Mouse (Mus musculus) embryonic facial prominence, embryonic 14.5 days (tissue): ENCODE measurements around the gene Ttc21a. TPM values are rescaled to one million over a fixed set of nuclear protein-coding genes. Genes with fewer than 3 reads are reported as not detected.

Source experiments
- ATAC-seq: fragments of 200-750 bp; cut with Nextera tagmentation; 2 replicates; pipeline ENCODE4 v1.8.0; 2017; ENCODE audit warnings: low read depth, moderate number of reproducible peaks, moderate TSS enrichment
- DNase-seq: peaks from one replicate; pipeline ENCODE4 v3.0.0-alpha.2; 2015; ENCODE audit warnings: low spot score
- H3K27ac ChIP-seq: fragments of 300-500 bp; sonication (generic); replicated peaks from 2 replicates; pipeline ENCODE4 v1.5.1; 2014; ENCODE audit warnings: low read depth, mild to moderate bottlenecking, low read length, moderate library complexity
- H3K27me3 ChIP-seq: fragments of 300-500 bp; sonication (generic); replicated peaks from 2 replicates; pipeline ENCODE4 v1.6.1; 2014; ENCODE audit warnings: low read length; ENCODE audit not compliant: control insufficient read depth, insufficient read depth
- H3K36me3 ChIP-seq: fragments of 300-500 bp; sonication (generic); 2 replicates; pipeline ENCODE4 v1.6.1; 2014; ENCODE audit warnings: low read length, mixed read lengths; ENCODE audit not compliant: control insufficient read depth, insufficient read depth
- H3K4me1 ChIP-seq: fragments of 300-500 bp; sonication (generic); 2 replicates; pipeline ENCODE4 v1.6.1; 2014; ENCODE audit warnings: antibody characterized with exemption, low read length; ENCODE audit not compliant: control insufficient read depth, insufficient read depth
- H3K4me2 ChIP-seq: fragments of 300-500 bp; sonication (generic); 2 replicates; pipeline ENCODE4 v1.6.1; 2014; ENCODE audit warnings: low read depth, mild to moderate bottlenecking, low read length, moderate library complexity, mixed read lengths
- H3K4me3 ChIP-seq: fragments of 300-500 bp; sonication (generic); 2 replicates; pipeline ENCODE4 v1.5.1; 2014; ENCODE audit warnings: low read depth, mild to moderate bottlenecking, low read length
- H3K9ac ChIP-seq: fragments of 300-500 bp; sonication (generic); 2 replicates; pipeline ENCODE4 v1.6.1; 2014; ENCODE audit warnings: low read depth, mild to moderate bottlenecking, low read length, moderate library complexity, mixed read lengths
- H3K9me3 ChIP-seq: fragments of 300-500 bp; sonication (generic); 2 replicates; pipeline ENCODE4 v1.6.1; 2016; ENCODE audit warnings: low read length; ENCODE audit not compliant: control insufficient read depth
- WGBS: fragments of 180-500 bp; shearing (Covaris S2); extraction: QIAGEN DNeasy Blood & Tissue Kit; methylation state at CpG from one replicate; pipeline ENCODE4 v1.1.7; 2014; 5-methylcytosine and 5-hydroxymethylcytosine counted together
- polyA plus RNA-seq: library from polyadenylated mRNA; unstranded; fragments of >200 nt; fragmentation: Nextera tagmentation; extraction: Ambion mirVana; gene quantifications from 2 replicates; pipeline ENCODE4 v1.2.1, GENCODE M21; 2014

Ttc21a gene
- polyA plus RNA-seq, 1 experiment from 2014 or later, result 0.72 TPM

GRCm38 (mm10) chr9:119902410-119903151 lies 34.8 kb upstream of the Ttc21a start:
- H3K27ac ChIP-seq, result no peak overlapping the region
- H3K4me1 ChIP-seq, result no peaks in the 10 kb centered on the region
- peaks cover 51% of the 10 kb centered on the region for H3K36me3 ChIP-seq
- no peak overlapping the region for H3K9ac ChIP-seq
- DNase-seq, result no peak
- no peaks in the 10 kb centered on the region for H3K27me3 ChIP-seq
- ATAC-seq, result no peak
- no peak overlapping the region for H3K4me2 ChIP-seq
- WGBS, result 81% methylated on average over 12 of the region's 12 CpGs
- H3K4me3 ChIP-seq, result no peak overlapping the region
- H3K9me3 ChIP-seq, result no peaks in the 10 kb centered on the region

DNA sequence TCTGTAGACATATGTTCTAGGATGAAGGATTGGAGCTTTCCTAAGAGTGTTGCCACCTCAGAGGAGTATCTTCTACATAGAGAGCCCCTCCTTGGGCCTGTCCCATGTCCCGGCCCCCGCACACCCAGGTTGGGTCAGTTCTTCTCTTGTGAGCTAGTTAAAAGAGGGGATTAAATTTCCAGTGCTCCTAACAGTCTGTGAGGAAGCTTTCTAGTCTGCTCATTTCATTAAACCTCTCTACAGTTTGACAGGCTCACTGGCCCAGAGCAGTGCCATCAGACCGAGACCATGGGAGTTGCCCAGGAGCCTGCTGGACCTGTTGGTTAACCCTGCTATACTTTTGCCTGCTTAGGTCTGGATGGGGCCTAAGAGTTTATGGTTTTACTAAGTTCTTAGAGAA lies 28.7 kb upstream of the Ttc21a start:
- peaks cover 96% of the 10 kb centered on the region for H3K36me3 ChIP-seq
- H3K4me1 ChIP-seq, result no peaks in the 10 kb centered on the region
- H3K9me3 ChIP-seq, result no peaks in the 10 kb centered on the region
- no peak for ATAC-seq
- no peak overlapping the region for H3K4me2 ChIP-seq
- WGBS, result 86% methylated on average over 3 of the region's 3 CpGs
- H3K9ac ChIP-seq, result no peak overlapping the region
- no peak overlapping the region for H3K4me3 ChIP-seq
- no peak overlapping the region for H3K27ac ChIP-seq
- no peaks in the 10 kb centered on the region for H3K27me3 ChIP-seq
- no peak for DNase-seq

DNA sequence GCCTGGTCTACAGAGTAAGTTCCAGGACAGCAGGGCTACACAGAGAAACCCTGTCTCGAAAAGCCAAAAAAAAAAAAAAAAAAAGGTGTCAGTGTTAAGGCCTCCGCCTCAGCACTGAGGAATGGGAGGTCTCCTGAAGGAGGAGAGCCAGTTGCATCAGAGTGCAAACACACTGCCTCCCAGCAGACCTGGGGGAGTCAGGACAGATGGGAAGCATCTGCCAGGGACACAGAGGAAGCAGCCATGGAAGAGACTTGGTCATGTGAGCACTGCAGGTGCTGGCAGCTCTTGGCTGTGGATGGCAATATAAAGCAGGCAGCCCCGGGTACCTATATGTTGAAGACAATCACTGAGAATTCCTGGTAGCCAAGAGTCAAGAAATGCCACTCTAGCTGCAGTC lies 27.5 kb upstream of the Ttc21a start:
- Histone ChIP-seq H3K4me1 (no peaks in the 10 kb centered on the region), H3K4me2 (no peak overlapping the region), H3K27ac (no peak overlapping the region), H3K9ac (no peak overlapping the region), H3K4me3 (no peak overlapping the region), H3K36me3 (peaks cover 96% of the 10 kb centered on the region), H3K27me3 (no peaks in the 10 kb centered on the region), H3K9me3 (no peaks in the 10 kb centered on the region)
- ATAC-seq (no peak), DNase-seq (no peak)
- 96% methylated on average over 3 of the region's 3 CpGs for WGBS

GRCm38 (mm10) chr9:119913087-119913838 lies 24.1 kb upstream of the Ttc21a start:
- no peak for ATAC-seq

DNA sequence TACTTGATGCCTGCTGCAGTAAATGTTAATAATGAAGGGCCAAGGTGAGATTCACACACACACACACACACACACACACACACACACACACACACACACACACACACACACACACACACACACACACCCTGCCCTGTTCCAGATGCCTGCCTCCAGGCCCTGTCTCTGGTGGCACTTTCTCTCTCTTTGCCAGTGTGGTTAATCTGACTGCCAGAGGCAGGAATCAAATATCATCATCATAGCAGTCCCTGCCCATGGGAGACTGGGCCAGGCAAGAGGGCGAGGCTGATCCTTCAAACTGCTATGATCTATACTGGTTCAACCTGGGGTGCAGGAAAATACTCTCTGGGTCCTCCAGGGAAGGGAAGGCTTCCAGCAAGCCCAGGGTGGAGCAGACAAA lies 17.5 kb upstream of the Ttc21a start:
- no peaks in the 10 kb centered on the region for H3K27me3 ChIP-seq
- no peak overlapping the region for H3K9ac ChIP-seq
- ATAC-seq, result no peak
- WGBS, result 93% methylated on average over 1 of the region's 1 CpGs
- DNase-seq, result no peak
- H3K4me1 ChIP-seq, result no peaks in the 10 kb centered on the region
- no peak overlapping the region for H3K27ac ChIP-seq
- no peak overlapping the region for H3K4me3 ChIP-seq
- no peaks in the 10 kb centered on the region for H3K9me3 ChIP-seq
- peaks cover 90% of the 10 kb centered on the region for H3K36me3 ChIP-seq
- H3K4me2 ChIP-seq, result no peak overlapping the region

More at GRCm38 (mm10) chr9:119913087-119913838, 24.1 kb upstream of the Ttc21a start:
- 73% methylated on average over 13 of the region's 13 CpGs for WGBS
- H3K27me3 ChIP-seq, result no peaks in the 10 kb centered on the region
- no peak overlapping the region for H3K4me2 ChIP-seq
- H3K4me1 ChIP-seq, result no peaks in the 10 kb centered on the region
- no peak overlapping the region for H3K27ac ChIP-seq
- H3K9me3 ChIP-seq, result no peaks in the 10 kb centered on the region
- no peak overlapping the region for H3K9ac ChIP-seq
- peaks cover 91% of the 10 kb centered on the region for H3K36me3 ChIP-seq
- no peak for DNase-seq
- H3K4me3 ChIP-seq, result no peak overlapping the region

DNA sequence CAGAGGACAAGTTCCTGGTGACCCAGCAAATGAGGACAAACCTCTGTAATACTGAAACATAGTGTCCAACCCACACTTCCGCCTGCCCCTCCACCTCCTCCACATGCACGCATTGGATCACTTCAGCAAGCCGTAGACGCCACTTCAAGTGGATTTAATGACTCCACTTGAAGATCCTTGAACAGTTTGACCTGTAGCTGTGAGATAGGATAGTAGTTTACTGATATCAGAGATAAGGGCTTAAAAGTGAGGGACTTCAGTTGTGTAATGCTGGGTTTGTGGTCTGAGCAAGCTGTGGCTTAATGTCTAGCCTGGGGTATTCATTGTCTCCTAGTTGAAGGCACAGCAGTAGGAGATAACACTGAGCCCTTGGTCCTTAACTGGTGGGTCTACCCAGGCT lies 13.9 kb upstream of the Ttc21a start:
- 92% methylated on average over 4 of the region's 4 CpGs for WGBS
- Histone ChIP-seq H3K9ac (no peak overlapping the region), H3K4me3 (no peak overlapping the region), H3K9me3 (no peaks in the 10 kb centered on the region), H3K36me3 (peaks cover 94% of the 10 kb centered on the region), H3K4me2 (no peak overlapping the region), H3K27me3 (no peaks in the 10 kb centered on the region), H3K27ac (no peak overlapping the region), H3K4me1 (no peaks in the 10 kb centered on the region)
- ATAC-seq, result no peak
- no peak for DNase-seq

- Histone ChIP-seq H3K27me3 (no peaks in the 10 kb centered on the region), H3K27ac (no peak overlapping the region), H3K36me3 (peaks cover 94% of the 10 kb centered on the region), H3K4me3 (no peak overlapping the region), H3K4me1 (no peaks in the 10 kb centered on the region), H3K9ac (no peak overlapping the region), H3K9me3 (no peaks in the 10 kb centered on the region), H3K4me2 (no peak overlapping the region)
- ATAC-seq, result no peak
- DNase-seq, result no peak
- 90% methylated on average over 16 of the region's 16 CpGs for WGBS
Measured at GRCm38 (mm10) chr9:119925120-119925657, 12.2 kb upstream of the Ttc21a start.

DNA sequence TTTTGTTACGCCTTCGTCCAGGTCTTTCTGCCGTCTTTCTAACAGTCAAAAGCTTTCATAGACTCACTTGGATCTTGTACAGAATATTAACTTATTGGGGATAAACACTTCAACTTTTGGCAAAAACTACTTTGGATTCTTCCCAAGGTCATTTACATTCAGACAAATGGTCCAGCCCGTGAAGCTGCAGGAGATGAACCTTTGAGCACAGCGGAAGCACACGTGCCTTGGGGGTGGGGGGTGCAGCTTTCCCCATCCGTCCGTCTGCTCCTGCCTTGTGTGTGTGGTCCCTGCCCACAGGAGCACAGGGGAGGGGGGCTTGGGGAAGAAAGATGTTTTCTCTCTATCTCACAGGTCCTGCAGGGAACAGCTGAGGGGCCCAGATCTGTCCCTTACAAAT lies 11.7 kb upstream of the Ttc21a start:
- no peak overlapping the region for H3K4me2 ChIP-seq
- no peaks in the 10 kb centered on the region for H3K27me3 ChIP-seq
- H3K4me1 ChIP-seq, result no peaks in the 10 kb centered on the region
- H3K36me3 ChIP-seq, result peaks cover 94% of the 10 kb centered on the region
- DNase-seq, result no peak
- no peak overlapping the region for H3K4me3 ChIP-seq
- no peak for ATAC-seq
- no peaks in the 10 kb centered on the region for H3K9me3 ChIP-seq
- H3K9ac ChIP-seq, result no peak overlapping the region
- no peak overlapping the region for H3K27ac ChIP-seq
- 66% methylated on average over 8 of the region's 8 CpGs for WGBS
